Mouse (Mus musculus): ENCODE measurements at regions not wholly inside any gene's neighbourhood (a gene's known extent, or its start where the extent isn't known, plus 50 kb on each side); places are given as distances from the start of the nearest gene placed in this dataset.

- TF ChIP-seq POLR2A (IDR thresholded peaks at IDR 0.05; ENCODE audit: low read depth, low read length) = no peak
- no peak for TF ChIP-seq CTCF (IDR thresholded peaks at IDR 0.05; ENCODE audit: extremely low read depth, insufficient read length, insufficient replicate concordance, low read depth, low read length)
Observed at GRCm38 (mm10) chr8:126214571-126214970, 83.8 kb upstream of the Slc35f3 start.
